24 mouse cellular contexts compared by ENCODE assay signal in genomic region chr6:52298511-52298910, GRCm38 (mm10). TPM values are rescaled to one million over a fixed set of nuclear protein-coding genes. Genes with fewer than 3 reads are reported as not detected.
"Had no signal": no experiment of that assay in that cellular context is flagged by ENCODE, and none has a peak within 500 bp of the region (broad histone marks: within the 10 kb centered on the region; RNA-seq: fewer than 3 reads in every experiment).

No protein-coding gene starts in this region.

- H3K36me3 ChIP-seq: midbrain, embryonic 10.5 days; midbrain, embryonic 12.5 days; neural tube, embryonic 13.5 days; neural tube, embryonic 15.5 days had no signal

- H3K9ac ChIP-seq: lung, embryonic 14.5 days; midbrain, embryonic 12.5 days; neural tube, embryonic 13.5 days; neural tube, embryonic 15.5 days had no signal

- H3K4me1 ChIP-seq: midbrain, embryonic 10.5 days; midbrain, embryonic 12.5 days; neural tube, embryonic 13.5 days; neural tube, embryonic 15.5 days had no signal

- H3K27ac ChIP-seq: midbrain, embryonic 10.5 days; midbrain, embryonic 12.5 days; neural tube, embryonic 13.5 days; neural tube, embryonic 15.5 days had no signal

- DNase-seq: lung, adult 18-20 months; lung, embryonic 14.5 days; lung, postnatal 10 days; lung, postnatal 4 days; midbrain, embryonic 14.5 days; retina, postnatal 1 day; right cerebral cortex, adult 18-20 months; right cerebral cortex, postnatal 25 days; right cerebral cortex, postnatal 4 days; spleen, adult 18-20 months; thymus, adult 18-20 months; thymus, postnatal 14 days; thymus, postnatal 36 days had no signal

- H3K4me2 ChIP-seq: lung, embryonic 14.5 days; midbrain, embryonic 12.5 days; neural tube, embryonic 13.5 days; neural tube, embryonic 15.5 days had no signal

- ATAC-seq: midbrain, embryonic 16.5 days had no signal

- H3K9me3 ChIP-seq: midbrain, embryonic 10.5 days; midbrain, embryonic 12.5 days; neural tube, embryonic 13.5 days; neural tube, embryonic 15.5 days had no signal

- H3K4me3 ChIP-seq: midbrain, embryonic 10.5 days; midbrain, embryonic 12.5 days; myocyte; neural tube, embryonic 13.5 days; neural tube, embryonic 15.5 days had no signal

RNA-seq across cellular contexts. Expression of gene Evx1, which starts 14.8 kb away (rescaled TPM):
- polyA plus RNA-seq: lung, embryonic 14.5 days; lung, embryonic 16.5 days; myocyte; small intestine, adult 2 months; stomach, embryonic 16.5 days; thymus, postnatal 0 days had no signal

RNA-seq across cellular contexts. Expression of gene Hoxa13, which starts 37.8 kb away (rescaled TPM):
- polyA plus RNA-seq: lung, embryonic 14.5 days; lung, embryonic 16.5 days; midbrain, embryonic 10.5 days; midbrain, embryonic 12.5 days; midbrain, embryonic 14.5 days; midbrain, embryonic 16.5 days; small intestine, adult 2 months; stomach, embryonic 14.5 days; stomach, embryonic 16.5 days; thymus, postnatal 0 days had no signal

RNA-seq across cellular contexts. Expression of gene Hoxa11, which starts 52.9 kb away (rescaled TPM):
- polyA plus RNA-seq: lung, embryonic 14.5 days; lung, embryonic 16.5 days; midbrain, embryonic 10.5 days; midbrain, embryonic 12.5 days; midbrain, embryonic 14.5 days; midbrain, embryonic 16.5 days; small intestine, adult 2 months; stomach, embryonic 14.5 days; stomach, embryonic 16.5 days; thymus, postnatal 0 days had no signal

RNA-seq across cellular contexts. Expression of gene Hoxa10, which starts 57.9 kb away (rescaled TPM):
- polyA plus RNA-seq: lung, embryonic 14.5 days; lung, embryonic 16.5 days; midbrain, embryonic 12.5 days; midbrain, embryonic 14.5 days; midbrain, embryonic 16.5 days; small intestine, adult 2 months; stomach, embryonic 14.5 days had no signal
